Mouse (Mus musculus): ENCODE data around the gene A730015C16Rik. TPM values are rescaled to one million over a fixed set of nuclear protein-coding genes. Genes with fewer than 3 reads are reported as not detected.
A peak's percentile ranks its signal among the peaks of the same experiment; 100 is the strongest.

A730015C16Rik gene
- total RNA-seq (2021), result not detected
- long read RNA-seq, experiment 1, result 0 reads
- long read RNA-seq, experiment 2, result 0 reads

GRCm38 (mm10) chr4:108848505-108848848 is at the start of gene A730015C16Rik:
TSS of gene A730015C16Rik (minus strand) at chr4:108848619.
- no peak for DNase-seq

- DNase-seq, result no peak
These were observed 42.5 kb upstream of the A730015C16Rik start for GRCm38 (mm10) chr4:108890876-108891275.

- DNase-seq, result no peak
These were observed 39.0 kb upstream of the A730015C16Rik start for GRCm38 (mm10) chr4:108887456-108887855.

- no peak for DNase-seq
These were observed 35.4 kb upstream of the A730015C16Rik start for GRCm38 (mm10) chr4:108883815-108884214.

- DNase-seq, result peak; percentile 23 to 34
These were observed 30.8 kb upstream of the A730015C16Rik start, which contains the start of gene Rab3b for GRCm38 (mm10) chr4:108878963-108879822. TSS of gene Rab3b (plus strand) at chr4:108879063.

- no peak for DNase-seq
These were observed 29.5 kb upstream of the A730015C16Rik start for GRCm38 (mm10) chr4:108877901-108878300.

GRCm38 (mm10) chr4:108873746-108874145 is 25.3 kb upstream of the A730015C16Rik start:
- DNase-seq, result no peak

GRCm38 (mm10) chr4:108869730-108870374 is 21.4 kb upstream of the A730015C16Rik start:
- DNase-seq, result peak; percentile 81 to 92

- no peak for DNase-seq
These were observed 18.4 kb upstream of the A730015C16Rik start for GRCm38 (mm10) chr4:108866806-108867205.

- DNase-seq, result peak; percentile 89 to 93
These were observed 509 bp downstream of the A730015C16Rik start, which contains the start of gene Kti12 for GRCm38 (mm10) chr4:108847715-108848504. TSS of gene Kti12 (plus strand) at chr4:108847785.

- no peak for DNase-seq
These were observed 2.4 kb downstream of the A730015C16Rik start for GRCm38 (mm10) chr4:108845824-108846569.

GRCm38 (mm10) chr4:108843336-108843735 is 5.1 kb downstream of the A730015C16Rik start:
- DNase-seq, result no peak

- DNase-seq, result no peak
These were observed 6.4 kb downstream of the A730015C16Rik start for GRCm38 (mm10) chr4:108841920-108842578.

- DNase-seq, result peak; percentile 44 to 48
These were observed 10.4 kb downstream of the A730015C16Rik start for GRCm38 (mm10) chr4:108838031-108838430.

GRCm38 (mm10) chr4:108835496-108835895 is 12.9 kb downstream of the A730015C16Rik start:
- DNase-seq, result no peak

GRCm38 (mm10) chr4:108834971-108835311 is 13.5 kb downstream of the A730015C16Rik start:
- DNase-seq, result peak in 1 of 2 experiments; percentile 11

GRCm38 (mm10) chr4:108834115-108834970 is 14.1 kb downstream of the A730015C16Rik start, which contains the start of gene Txndc12:
TSS of gene Txndc12 (plus strand) at chr4:108834601.
- peak; percentile 92 to 93 for DNase-seq

- DNase-seq, result no peak
These were observed 14.6 kb downstream of the A730015C16Rik start for GRCm38 (mm10) chr4:108833828-108834114.

GRCm38 (mm10) chr4:108832916-108833827 is 15.2 kb downstream of the A730015C16Rik start, which contains the start of gene Btf3l4:
TSS of gene Btf3l4 (minus strand) at chr4:108833614.
- peak; percentile 90 to 94 for DNase-seq
